Mouse (Mus musculus): ENCODE measurements at regions not wholly inside any gene's neighbourhood (a gene's known extent, or its start where the extent isn't known, plus 50 kb on each side); places are given as distances from the start of the nearest gene placed in this dataset.

DNA sequence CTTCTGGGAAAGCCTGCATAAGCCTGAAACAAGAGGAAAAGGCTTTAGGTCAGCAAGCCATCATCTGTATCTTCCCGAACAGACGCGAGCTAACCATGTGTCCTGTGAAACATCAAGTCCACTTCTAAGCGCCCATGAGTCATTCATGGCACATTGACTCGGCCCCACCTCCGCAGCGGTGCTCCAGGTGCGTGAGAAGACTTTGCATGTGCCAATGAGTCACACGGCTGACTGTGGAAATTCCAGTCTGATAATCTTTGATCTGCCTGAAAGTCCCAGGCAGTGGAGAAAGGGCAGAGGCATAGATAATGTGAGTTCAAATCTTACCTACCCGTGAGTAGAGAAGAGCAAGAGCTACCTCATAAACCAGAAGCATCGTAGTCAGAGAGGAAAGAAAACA lies 137.8 kb downstream of the Pfkfb3 start:
- Histone ChIP-seq H3K36me3 (ENCODE audit: control insufficient read depth, insufficient read depth, low read length) (no peaks in the 10 kb centered on the region), H3K4me3 (ENCODE audit: low read depth, low read length) (no peak overlapping the region), H3K4me1 (replicated peaks; ENCODE audit: control insufficient read depth, insufficient read depth, low read length) (no peaks in the 10 kb centered on the region), H3K9me3 (ENCODE audit: control insufficient read depth, low read length) (no peaks in the 10 kb centered on the region), H3K4me2 (replicated peaks; ENCODE audit: low read depth, low read length) (no peak overlapping the region), H3K27ac (ENCODE audit: low read depth, low read length) (no peak overlapping the region), H3K27me3 (ENCODE audit: control insufficient read depth, insufficient read depth, low read length) (no peaks in the 10 kb centered on the region), H3K9ac (ENCODE audit: low read depth, low read length) (no peak overlapping the region)
- no peak for DNase-seq (ENCODE audit: low spot score)
- no peak for ATAC-seq (ENCODE audit: low FRiP score)
- 93% methylated on average over 11 of the region's 11 CpGs for WGBS

DNA sequence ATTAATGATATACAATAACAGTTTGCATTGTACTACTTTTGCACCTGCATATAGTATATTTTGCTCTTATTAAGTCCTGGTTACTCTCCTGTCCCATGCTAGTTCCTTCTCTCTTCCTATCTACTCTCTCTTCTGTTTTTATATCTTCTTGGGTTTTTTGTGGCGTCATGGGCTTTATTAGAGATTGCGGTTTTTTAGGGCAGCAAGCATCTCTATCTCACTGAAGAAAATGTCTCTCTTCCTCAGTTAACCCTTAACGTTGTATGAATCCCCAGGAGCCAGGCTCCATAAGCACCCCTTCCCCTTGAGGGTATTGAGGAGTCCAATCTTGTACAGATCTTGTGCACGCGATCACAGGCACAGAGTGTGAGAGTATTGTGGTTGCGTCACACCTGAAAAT lies 141.4 kb downstream of the Pfkfb3 start:
- H3K4me3 ChIP-seq (ENCODE audit: low read depth, low read length) = no peak overlapping the region
- WGBS = 89% methylated on average over 6 of the region's 6 CpGs
- no peak for DNase-seq (ENCODE audit: low spot score)
- ATAC-seq (ENCODE audit: low FRiP score) = no peak
- H3K27me3 ChIP-seq (ENCODE audit: control insufficient read depth, insufficient read depth, low read length) = no peaks in the 10 kb centered on the region
- no peaks in the 10 kb centered on the region for H3K4me1 ChIP-seq (replicated peaks; ENCODE audit: control insufficient read depth, insufficient read depth, low read length)
- no peaks in the 10 kb centered on the region for H3K36me3 ChIP-seq (ENCODE audit: control insufficient read depth, insufficient read depth, low read length)
- H3K9ac ChIP-seq (ENCODE audit: low read depth, low read length) = no peak overlapping the region
- H3K27ac ChIP-seq (ENCODE audit: low read depth, low read length) = no peak overlapping the region
- H3K9me3 ChIP-seq (ENCODE audit: control insufficient read depth, low read length) = no peaks in the 10 kb centered on the region
- H3K4me2 ChIP-seq (replicated peaks; ENCODE audit: low read depth, low read length) = no peak overlapping the region

DNA sequence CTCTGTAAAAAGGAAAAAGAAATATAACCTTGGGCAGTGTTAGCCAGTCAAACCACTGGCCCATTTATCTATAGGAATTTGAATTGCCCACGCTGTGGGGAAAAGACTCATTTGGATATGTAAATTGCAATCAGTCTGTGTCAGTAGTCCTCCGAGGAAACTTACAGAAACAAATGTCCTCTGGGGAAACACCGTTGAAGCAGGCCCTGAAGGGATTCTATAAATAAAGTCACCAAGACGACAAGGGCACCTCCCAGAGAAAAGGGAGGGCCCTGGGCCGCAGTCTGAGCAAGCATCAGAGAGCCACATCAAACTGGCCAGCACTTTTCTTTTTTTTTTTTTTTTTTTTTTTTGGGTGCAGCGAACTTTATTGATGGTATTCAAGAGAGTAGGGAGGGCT lies 145.4 kb downstream of the Pfkfb3 start:
- H3K36me3 ChIP-seq (ENCODE audit: control insufficient read depth, insufficient read depth, low read length) = no peaks in the 10 kb centered on the region
- 82% methylated on average over 5 of the region's 6 CpGs for WGBS
- H3K9ac ChIP-seq (ENCODE audit: low read depth, low read length) = no peak overlapping the region
- ATAC-seq (ENCODE audit: low FRiP score) (no peak), DNase-seq (ENCODE audit: low spot score) (no peak)
- no peak overlapping the region for H3K27ac ChIP-seq (ENCODE audit: low read depth, low read length)
- no peaks in the 10 kb centered on the region for H3K9me3 ChIP-seq (ENCODE audit: control insufficient read depth, low read length)
- no peaks in the 10 kb centered on the region for H3K27me3 ChIP-seq (ENCODE audit: control insufficient read depth, insufficient read depth, low read length)
- no peak overlapping the region for H3K4me2 ChIP-seq (replicated peaks; ENCODE audit: low read depth, low read length)
- no peaks in the 10 kb centered on the region for H3K4me1 ChIP-seq (replicated peaks; ENCODE audit: control insufficient read depth, insufficient read depth, low read length)
- no peak overlapping the region for H3K4me3 ChIP-seq (ENCODE audit: low read depth, low read length)

DNA sequence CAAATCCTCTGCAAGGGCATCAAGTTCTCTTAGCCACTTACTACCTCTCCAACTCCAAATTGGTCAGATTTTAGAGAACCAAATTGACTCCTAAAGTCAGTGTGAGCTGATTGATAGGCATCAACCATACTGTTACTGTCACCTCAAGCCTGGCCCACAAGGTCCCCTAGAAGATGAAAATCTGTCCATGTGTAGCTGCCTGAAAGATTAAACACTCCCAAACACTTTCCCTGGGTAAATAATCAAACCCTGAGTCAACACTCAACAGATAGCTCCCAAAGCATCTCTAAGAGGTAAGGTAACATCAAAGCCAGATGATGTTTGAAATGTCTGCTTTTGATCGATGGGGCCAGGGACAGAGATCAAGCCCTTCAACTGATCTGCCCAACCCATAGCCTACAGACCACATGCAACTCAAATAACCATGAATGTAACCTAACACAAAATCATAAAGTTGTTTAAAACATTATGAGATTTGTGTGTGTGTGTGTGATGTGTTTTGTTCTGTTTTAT lies 147.7 kb downstream of the Pfkfb3 start:
- no peak for ATAC-seq (ENCODE audit: low FRiP score)
- no peaks in the 10 kb centered on the region for H3K36me3 ChIP-seq (ENCODE audit: control insufficient read depth, insufficient read depth, low read length)
- DNase-seq (ENCODE audit: low spot score) = no peak
- 97% methylated on average over 1 of the region's 1 CpGs for WGBS
- H3K27ac ChIP-seq (ENCODE audit: low read depth, low read length) = no peak overlapping the region
- no peak overlapping the region for H3K9ac ChIP-seq (ENCODE audit: low read depth, low read length)
- H3K4me2 ChIP-seq (replicated peaks; ENCODE audit: low read depth, low read length) = no peak overlapping the region
- no peaks in the 10 kb centered on the region for H3K27me3 ChIP-seq (ENCODE audit: control insufficient read depth, insufficient read depth, low read length)
- no peak overlapping the region for H3K4me3 ChIP-seq (ENCODE audit: low read depth, low read length)
- H3K4me1 ChIP-seq (replicated peaks; ENCODE audit: control insufficient read depth, insufficient read depth, low read length) = no peaks in the 10 kb centered on the region
- H3K9me3 ChIP-seq (ENCODE audit: control insufficient read depth, low read length) = no peaks in the 10 kb centered on the region

DNA sequence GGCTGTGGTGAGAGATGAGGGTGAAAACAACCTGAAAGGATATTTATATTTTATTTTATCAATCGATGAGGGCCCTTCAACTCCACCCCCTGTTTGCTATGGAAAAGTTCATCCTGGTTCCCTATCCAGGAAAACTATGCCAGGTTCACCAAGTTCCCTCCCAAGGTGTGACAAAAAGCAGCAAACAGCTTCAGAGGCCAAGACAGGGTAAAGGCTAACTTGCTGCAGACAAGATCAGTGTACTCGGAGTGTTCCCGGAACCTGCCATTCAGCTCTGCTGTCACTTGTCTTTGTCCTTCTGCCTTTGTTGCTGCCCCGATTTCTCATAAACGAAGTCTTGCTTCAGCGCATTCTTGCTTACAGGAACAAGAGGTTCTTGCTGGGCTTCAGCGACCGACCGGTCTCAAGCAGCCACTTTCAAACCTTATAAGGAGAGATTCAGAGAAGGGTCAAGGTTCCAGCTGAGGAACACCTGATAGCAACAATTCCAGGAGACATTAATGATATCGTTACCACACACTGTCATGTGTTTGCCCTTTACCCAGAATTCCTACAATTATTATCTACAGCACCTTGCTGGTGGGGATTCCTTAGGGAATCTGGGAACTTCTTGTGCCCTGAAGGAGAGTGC lies 151.5 kb downstream of the Pfkfb3 start:
- Histone ChIP-seq H3K36me3 (ENCODE audit: control insufficient read depth, insufficient read depth, low read length) (no peaks in the 10 kb centered on the region), H3K27me3 (ENCODE audit: control insufficient read depth, insufficient read depth, low read length) (no peaks in the 10 kb centered on the region), H3K27ac (ENCODE audit: low read depth, low read length) (no peak overlapping the region), H3K4me3 (ENCODE audit: low read depth, low read length) (no peak overlapping the region), H3K4me2 (replicated peaks; ENCODE audit: low read depth, low read length) (no peak overlapping the region), H3K9me3 (ENCODE audit: control insufficient read depth, low read length) (no peaks in the 10 kb centered on the region), H3K4me1 (replicated peaks; ENCODE audit: control insufficient read depth, insufficient read depth, low read length) (no peaks in the 10 kb centered on the region), H3K9ac (ENCODE audit: low read depth, low read length) (no peak overlapping the region)
- ATAC-seq (ENCODE audit: low FRiP score) (no peak), DNase-seq (ENCODE audit: low spot score) (no peak)
- WGBS = 48% methylated on average over 10 of the region's 10 CpGs

DNA sequence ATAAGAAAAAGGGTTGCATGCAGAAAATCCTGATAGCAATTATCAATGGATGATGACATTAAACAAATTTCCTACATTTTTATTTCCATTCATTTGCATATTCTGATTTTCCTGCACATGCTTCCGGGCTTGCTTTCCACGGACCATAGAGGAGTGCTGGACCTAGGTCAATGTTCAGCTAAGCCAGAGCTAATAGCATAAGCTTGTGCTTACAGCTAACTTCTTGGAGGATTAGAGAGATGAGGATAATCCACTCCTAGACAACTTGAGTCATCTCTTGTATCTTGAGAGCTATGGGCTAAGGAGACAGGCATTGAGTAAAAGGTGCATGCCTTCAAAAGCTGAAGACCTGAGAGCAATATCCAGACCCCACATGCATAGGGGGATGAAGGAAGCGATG lies 154.5 kb downstream of the Pfkfb3 start:
- Histone ChIP-seq H3K27ac (ENCODE audit: low read depth, low read length) (no peak overlapping the region), H3K4me3 (ENCODE audit: low read depth, low read length) (no peak overlapping the region), H3K27me3 (ENCODE audit: control insufficient read depth, insufficient read depth, low read length) (no peaks in the 10 kb centered on the region), H3K4me1 (replicated peaks; ENCODE audit: control insufficient read depth, insufficient read depth, low read length) (no peaks in the 10 kb centered on the region), H3K9me3 (ENCODE audit: control insufficient read depth, low read length) (no peaks in the 10 kb centered on the region), H3K4me2 (replicated peaks; ENCODE audit: low read depth, low read length) (no peak overlapping the region), H3K9ac (ENCODE audit: low read depth, low read length) (no peak overlapping the region), H3K36me3 (ENCODE audit: control insufficient read depth, insufficient read depth, low read length) (no peaks in the 10 kb centered on the region)
- ATAC-seq (ENCODE audit: low FRiP score) (no peak), DNase-seq (ENCODE audit: low spot score) (no peak)
- WGBS = 95% methylated on average over 3 of the region's 3 CpGs

DNA sequence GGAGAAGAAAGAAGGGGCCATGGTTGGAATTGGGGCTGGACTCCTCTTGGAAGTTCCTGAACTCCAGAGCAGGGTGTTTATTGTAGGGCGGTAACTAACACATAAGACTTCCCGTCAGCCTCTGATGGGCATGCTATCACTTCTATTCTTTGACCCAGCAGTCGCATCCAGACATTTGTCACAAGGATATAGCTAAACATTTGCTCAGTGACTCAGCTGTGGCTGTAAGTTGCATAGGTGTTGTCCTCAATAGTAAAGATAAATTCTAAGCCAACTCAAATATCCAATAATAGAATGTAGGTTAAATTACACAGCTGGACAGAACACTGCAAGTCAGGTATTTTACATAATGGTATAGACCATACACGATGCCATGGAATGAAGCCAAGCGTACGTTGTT lies 154.9 kb downstream of the Pfkfb3 start:
- H3K9ac ChIP-seq (ENCODE audit: low read depth, low read length) = no peak overlapping the region
- H3K27me3 ChIP-seq (ENCODE audit: control insufficient read depth, insufficient read depth, low read length) = no peaks in the 10 kb centered on the region
- WGBS = 89% methylated on average over 6 of the region's 6 CpGs
- DNase-seq (ENCODE audit: low spot score) = no peak
- no peak overlapping the region for H3K4me2 ChIP-seq (replicated peaks; ENCODE audit: low read depth, low read length)
- no peaks in the 10 kb centered on the region for H3K4me1 ChIP-seq (replicated peaks; ENCODE audit: control insufficient read depth, insufficient read depth, low read length)
- H3K27ac ChIP-seq (ENCODE audit: low read depth, low read length) = no peak overlapping the region
- H3K36me3 ChIP-seq (ENCODE audit: control insufficient read depth, insufficient read depth, low read length) = no peaks in the 10 kb centered on the region
- ATAC-seq (ENCODE audit: low FRiP score) = no peak
- H3K9me3 ChIP-seq (ENCODE audit: control insufficient read depth, low read length) = no peaks in the 10 kb centered on the region
- H3K4me3 ChIP-seq (ENCODE audit: low read depth, low read length) = no peak overlapping the region

DNA sequence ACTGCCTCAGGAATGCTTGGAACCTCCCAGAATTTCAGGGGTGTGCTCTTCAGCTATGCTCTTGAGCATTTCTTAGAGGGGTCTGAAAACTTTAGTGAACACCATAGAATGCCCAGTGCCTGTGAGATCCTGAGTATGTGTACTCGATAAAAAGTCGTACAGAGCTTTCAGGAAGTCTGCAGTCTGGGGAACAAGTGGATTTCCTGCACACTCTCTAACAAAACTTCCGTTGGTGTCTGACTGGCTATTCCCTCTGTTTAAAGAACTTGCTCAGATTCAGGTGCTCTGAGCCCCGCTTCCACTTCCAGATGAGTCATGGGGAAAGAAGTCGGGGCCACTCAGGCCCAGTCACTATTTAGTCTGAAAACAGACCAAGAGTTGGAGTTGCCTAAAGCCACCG lies 155.5 kb downstream of the Pfkfb3 start:
- DNase-seq (ENCODE audit: low spot score) (no peak), ATAC-seq (ENCODE audit: low FRiP score) (no peak)
- Histone ChIP-seq H3K27me3 (ENCODE audit: control insufficient read depth, insufficient read depth, low read length) (no peaks in the 10 kb centered on the region), H3K4me3 (ENCODE audit: low read depth, low read length) (no peak overlapping the region), H3K9ac (ENCODE audit: low read depth, low read length) (no peak overlapping the region), H3K4me2 (replicated peaks; ENCODE audit: low read depth, low read length) (no peak overlapping the region), H3K4me1 (replicated peaks; ENCODE audit: control insufficient read depth, insufficient read depth, low read length) (no peaks in the 10 kb centered on the region), H3K36me3 (ENCODE audit: control insufficient read depth, insufficient read depth, low read length) (no peaks in the 10 kb centered on the region), H3K9me3 (ENCODE audit: control insufficient read depth, low read length) (no peaks in the 10 kb centered on the region), H3K27ac (ENCODE audit: low read depth, low read length) (no peak overlapping the region)
- 81% methylated on average over 6 of the region's 6 CpGs for WGBS

DNA sequence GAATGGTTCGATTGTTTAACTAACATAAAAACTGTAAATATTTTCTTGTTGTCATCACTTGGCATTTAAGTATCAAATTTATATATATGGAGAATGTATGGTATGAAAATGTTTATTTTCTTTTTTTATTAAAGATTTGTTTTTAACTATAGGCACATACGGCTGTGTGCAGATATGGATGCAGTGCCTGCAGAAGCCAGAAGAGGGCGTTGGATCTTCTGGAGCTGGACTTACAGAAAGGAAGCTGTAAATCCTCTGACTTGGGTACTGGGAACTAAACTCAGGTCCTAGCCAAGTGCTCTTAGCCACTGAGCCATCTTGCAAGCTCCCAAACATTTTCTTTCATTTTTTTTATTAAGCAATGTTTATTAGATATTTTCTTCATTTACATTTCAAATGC lies 157.0 kb downstream of the Pfkfb3 start:
- WGBS = 90% methylated on average over 3 of the region's 3 CpGs
- no peaks in the 10 kb centered on the region for H3K36me3 ChIP-seq (ENCODE audit: control insufficient read depth, insufficient read depth, low read length)
- no peak for DNase-seq (ENCODE audit: low spot score)
- no peaks in the 10 kb centered on the region for H3K9me3 ChIP-seq (ENCODE audit: control insufficient read depth, low read length)
- H3K4me2 ChIP-seq (replicated peaks; ENCODE audit: low read depth, low read length) = no peak overlapping the region
- no peak for ATAC-seq (ENCODE audit: low FRiP score)
- H3K9ac ChIP-seq (ENCODE audit: low read depth, low read length) = no peak overlapping the region
- no peaks in the 10 kb centered on the region for H3K27me3 ChIP-seq (ENCODE audit: control insufficient read depth, insufficient read depth, low read length)
- no peak overlapping the region for H3K27ac ChIP-seq (ENCODE audit: low read depth, low read length)
- H3K4me1 ChIP-seq (replicated peaks; ENCODE audit: control insufficient read depth, insufficient read depth, low read length) = no peaks in the 10 kb centered on the region
- no peak overlapping the region for H3K4me3 ChIP-seq (ENCODE audit: low read depth, low read length)

All from hindbrain, embryonic 11.5 days (tissue).